Mouse (Mus musculus): ENCODE results near the gene Pmf1.

Gene Pmf1

DNA sequence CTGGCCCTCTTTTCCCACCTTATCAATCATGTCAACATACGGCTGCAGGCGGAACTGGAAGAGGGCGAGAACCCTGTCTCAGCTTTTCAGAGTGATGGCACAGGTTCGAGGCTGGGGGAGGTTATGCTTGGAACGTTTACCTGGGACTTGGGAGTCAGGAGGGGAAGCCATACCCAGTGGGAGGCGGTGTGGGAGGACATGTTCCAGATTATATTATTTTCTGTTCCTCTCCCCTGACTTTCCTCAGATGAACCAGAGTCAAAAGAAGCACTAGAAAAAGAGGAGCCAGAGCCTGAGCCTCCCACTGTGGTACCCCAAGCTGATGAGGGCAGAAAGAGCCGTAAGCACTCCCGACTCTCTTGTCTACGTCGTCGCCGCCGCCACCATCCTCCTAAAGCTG is 59.4 kb downstream of the Pmf1 start:
- no peak for DNase-seq (ENCODE audit: low spot score)
